Mouse (Mus musculus) common myeloid progenitor, adult 5-6 weeks (primary cell): ENCODE measurements around the gene Stk19. TPM values are rescaled to one million over a fixed set of nuclear protein-coding genes. Genes with fewer than 3 reads are reported as not detected.
A peak's percentile ranks its signal among the peaks of the same experiment; 100 is the strongest.
"Not testable (repeated sequence)": the region's sequence is repeated elsewhere in the genome, so short reads cannot be mapped to it uniquely, and the experiment has no call there.

Source experiments
- ATAC-seq: replicated peaks from 2 replicates; pipeline ENCODE4 v1.8.0; 2016; ENCODE audit warnings: low read depth, mild to moderate bottlenecking, moderate TSS enrichment, inconsistent platforms; ENCODE audit not compliant: poor library complexity, severe bottlenecking
- total RNA-seq: library from RNA; stranded (forward); fragments of 200-1000, 187-1606 nt; gene quantifications from 2 replicates; pipeline ENCODE4 v1.2.3, GENCODE M21; 2017

The Stk19 gene
- total RNA-seq, 1 experiment from 2014 or later, result 32.9 TPM

- ATAC-seq, result no peak
These were observed 37.2 kb downstream of the Stk19 start for GRCm38 (mm10) chr17:34799531-34799925.

- ATAC-seq, result no peak
These were observed 37.7 kb downstream of the Stk19 start for GRCm38 (mm10) chr17:34798866-34799530.

GRCm38 (mm10) chr17:34798071-34798470 is 38.7 kb downstream of the Stk19 start:
- not testable (repeated sequence) for ATAC-seq

GRCm38 (mm10) chr17:34797211-34797995 is 39.3 kb downstream of the Stk19 start:
- ATAC-seq, result not testable (repeated sequence)

- no peak for ATAC-seq
These were observed 40.2 kb downstream of the Stk19 start for GRCm38 (mm10) chr17:34796311-34797140.

GRCm38 (mm10) chr17:34795633-34796032 is 41.1 kb downstream of the Stk19 start:
- ATAC-seq, result 0 out of 2 replicates have a peak, but pooled peaks have one; percentile 42

GRCm38 (mm10) chr17:34795016-34795415 is 41.7 kb downstream of the Stk19 start:
- ATAC-seq, result no peak

- ATAC-seq, result no peak
These were observed 58.9 kb downstream of the Stk19 start for GRCm38 (mm10) chr17:34777680-34778325.

Other genes starting within 250 kb of the Stk19 start
- 11.3 and 22.4 TPM in 2 replicates for gene Gpsm3, start 247.1 kb downstream of the Stk19 start, total RNA-seq
- 22.5 and 29.4 TPM in 2 replicates for gene Pbx2, start 245.7 kb downstream of the Stk19 start, total RNA-seq
- gene Ager, start 239.1 kb downstream of the Stk19 start, total RNA-seq, result 0.73 and 1.4 TPM in 2 replicates
- 13.2 and 14.4 TPM in 2 replicates for gene Rnf5, start 233.3 kb downstream of the Stk19 start, total RNA-seq
- 17.8 and 39.7 TPM in 2 replicates for gene Agpat1, start 232.7 kb downstream of the Stk19 start, total RNA-seq
- 1.6 and 2.4 TPM in 2 replicates for gene Egfl8, start 221.0 kb downstream of the Stk19 start, total RNA-seq
- gene Ppt2, start 208.4 kb downstream of the Stk19 start, total RNA-seq, result 17.4 and 21.2 TPM in 2 replicates
- not detected in 2 replicates for gene Prrt1, start 207.4 kb downstream of the Stk19 start, total RNA-seq
- gene Fkbpl, start 192.2 kb downstream of the Stk19 start, total RNA-seq, result 20.6 and 31.6 TPM in 2 replicates
- gene Atf6b, start 189.8 kb downstream of the Stk19 start, total RNA-seq, result 19.9 and 25.1 TPM in 2 replicates
- gene Tnxb, start 166.4 kb downstream of the Stk19 start, total RNA-seq, result not detected in 2 replicates
- 0.18 TPM in 1 of 2 replicates, not detected in the other for gene C4b, start 93.1 kb downstream of the Stk19 start, total RNA-seq
- gene Cyp21a1, start 32.4 kb downstream of the Stk19 start, total RNA-seq, result not detected in 2 replicates
- 21.2 and 27.9 TPM in 2 replicates for gene Dxo, start 74 bp upstream of the Stk19 start, total RNA-seq
- 28.9 and 33.8 TPM in 2 replicates for gene Skiv2l, start 13.3 kb upstream of the Stk19 start, total RNA-seq
- gene Nelfe, start 13.4 kb upstream of the Stk19 start, total RNA-seq, result 39.6 and 41.9 TPM in 2 replicates
- gene Cfb, start 25.6 kb upstream of the Stk19 start, total RNA-seq, result not detected in 2 replicates
- gene Zbtb12, start 42.5 kb upstream of the Stk19 start, total RNA-seq, result 11.1 and 16.2 TPM in 2 replicates
- gene Gm20547, start 45.1 kb upstream of the Stk19 start, total RNA-seq, result not detected in 2 replicates
- 2.8 and 10.0 TPM in 2 replicates for gene C2, start 61.3 kb upstream of the Stk19 start, total RNA-seq
- 96.6 and 107 TPM in 2 replicates for gene Ehmt2, start 61.5 kb upstream of the Stk19 start, total RNA-seq
- not detected in 2 replicates for gene Slc44a4, start 77.5 kb upstream of the Stk19 start, total RNA-seq
- 3.4 and 5.0 TPM in 2 replicates for gene Neu1, start 94.3 kb upstream of the Stk19 start, total RNA-seq
- 79.3 and 84.3 TPM in 2 replicates for gene Hspa1b, start 122.3 kb upstream of the Stk19 start, total RNA-seq
- not detected in 2 replicates for gene Gm20481, start 133.0 kb upstream of the Stk19 start, total RNA-seq
- 33.5 and 47.4 TPM in 2 replicates for gene Hspa1a, start 135.2 kb upstream of the Stk19 start, total RNA-seq
- gene Hspa1l, start 135.8 kb upstream of the Stk19 start, total RNA-seq, result 0.63 TPM in 1 of 2 replicates, not detected in the other
- 26.9 and 34.1 TPM in 2 replicates for gene Lsm2, start 144.9 kb upstream of the Stk19 start, total RNA-seq
- gene Vars, start 164.0 kb upstream of the Stk19 start, total RNA-seq, result 174 and 210 TPM in 2 replicates
- 0.32 TPM in 1 of 2 replicates, not detected in the other for gene Vwa7, start 179.6 kb upstream of the Stk19 start, total RNA-seq
- 1.2 and 4.4 TPM in 2 replicates for gene Sapcd1, start 191.1 kb upstream of the Stk19 start, total RNA-seq
- gene Msh5, start 209.8 kb upstream of the Stk19 start, total RNA-seq, result 3.8 and 4.2 TPM in 2 replicates
- 214 and 220 TPM in 2 replicates for gene Clic1, start 213.0 kb upstream of the Stk19 start, total RNA-seq
- gene Ddah2, start 222.1 kb upstream of the Stk19 start, total RNA-seq, result 21.3 and 26.7 TPM in 2 replicates
- not detected in 2 replicates for gene Ly6g6c, start 228.4 kb upstream of the Stk19 start, total RNA-seq
- gene Mpig6b, start 229.2 kb upstream of the Stk19 start, total RNA-seq, result not detected in 2 replicates
- gene Ly6g6e, start 240.0 kb upstream of the Stk19 start, total RNA-seq, result not detected in 2 replicates
- gene Ly6g6d, start 241.1 kb upstream of the Stk19 start, total RNA-seq, result not detected in 2 replicates
- not detected in 2 replicates for gene Ly6g6f, start 248.7 kb upstream of the Stk19 start, total RNA-seq